Mouse (Mus musculus) heart, adult 10 weeks (tissue): ENCODE results near the gene Ucn2. TPM values are rescaled to one million over a fixed set of nuclear protein-coding genes. Genes with fewer than 3 reads are reported as not detected.

Experiments used
- polyA plus RNA-seq: library from polyadenylated mRNA; stranded (reverse); fragments of 350-450 nt; fragmentation: Illumina TruSeq; extraction: RNeasy Lipid Tissue Mini Kit (QIAGEN cat#74804); gene quantifications from one replicate; pipeline ENCODE4 v1.2.3, GENCODE M21; 2014; ENCODE audit warnings: low read depth, low replicate concordance

Ucn2 gene
- polyA plus RNA-seq: 0.42 TPM

DNA sequence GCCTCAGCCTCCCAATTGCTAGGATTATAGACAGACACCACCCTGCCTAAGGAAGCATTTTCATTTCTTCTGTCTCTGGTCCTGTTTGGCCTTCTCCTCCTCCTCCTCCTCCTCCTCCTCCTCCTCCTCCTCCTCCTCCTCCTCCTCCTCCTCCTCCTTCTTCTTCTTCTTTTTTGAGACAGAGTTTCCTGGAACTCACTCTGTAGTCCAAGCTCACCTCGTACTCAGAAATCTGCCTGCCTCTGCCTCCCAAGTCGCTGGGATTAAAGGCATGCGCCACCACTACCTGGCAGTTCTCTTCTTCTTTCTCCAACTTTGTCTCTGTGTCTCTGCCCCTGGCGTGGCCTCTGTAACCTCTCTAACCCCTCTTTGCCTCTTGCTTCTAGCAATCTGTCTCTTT lies at the start of gene Ucn2:
Gene Ucn2 (plus strand): TSS at position 301 of the 400 bp plus-strand sequence.

DNA sequence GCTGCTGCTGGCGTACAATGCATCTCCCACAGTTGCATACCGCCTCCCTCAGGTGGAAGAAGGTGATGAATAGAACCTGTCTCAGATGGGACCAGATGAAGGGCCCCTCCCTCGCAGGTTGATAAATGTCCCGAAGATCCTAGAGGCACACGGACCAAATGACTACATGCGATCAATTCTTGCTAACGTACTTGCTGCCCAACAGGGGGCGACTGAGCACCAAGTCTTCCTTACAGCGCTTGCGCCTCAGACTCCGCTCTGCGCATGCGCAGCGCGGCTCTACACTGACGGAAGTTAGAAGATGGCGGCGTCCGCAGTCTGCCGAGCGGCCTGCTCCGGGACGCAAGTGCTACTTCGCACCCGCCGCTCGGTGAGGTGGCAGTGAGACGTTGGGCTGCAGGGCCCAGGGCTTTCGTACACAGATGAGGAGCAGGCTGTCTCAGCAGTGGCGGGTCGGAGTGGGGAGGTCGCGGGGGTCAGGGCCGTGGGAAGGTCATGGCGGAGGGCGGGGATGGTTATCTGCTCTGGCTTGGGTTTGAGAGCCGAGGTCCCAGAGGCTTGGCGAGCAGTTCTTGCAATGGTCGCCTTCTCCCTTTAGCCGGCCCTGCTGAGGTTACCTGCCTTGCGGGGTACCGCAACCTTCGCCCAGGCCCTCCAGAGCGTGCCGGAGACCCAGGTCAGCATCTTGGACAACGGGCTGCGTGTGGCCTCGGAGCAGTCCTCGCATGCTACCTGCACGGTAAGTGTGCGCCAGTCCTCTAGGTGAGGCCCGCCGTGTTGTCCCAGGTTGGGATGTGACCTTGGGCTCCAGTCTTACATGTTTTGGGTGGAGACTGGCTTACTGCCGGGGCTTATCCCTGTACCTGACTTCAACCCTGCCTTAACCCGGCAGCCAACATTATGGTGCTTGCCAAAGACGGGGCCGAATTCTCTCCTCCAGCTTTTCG lies 49.1 kb upstream of the Ucn2 start, which contains the start of gene Uqcrc1:
Gene Uqcrc1 (plus strand): TSS at position 216 of the 947 bp plus-strand sequence.

DNA sequence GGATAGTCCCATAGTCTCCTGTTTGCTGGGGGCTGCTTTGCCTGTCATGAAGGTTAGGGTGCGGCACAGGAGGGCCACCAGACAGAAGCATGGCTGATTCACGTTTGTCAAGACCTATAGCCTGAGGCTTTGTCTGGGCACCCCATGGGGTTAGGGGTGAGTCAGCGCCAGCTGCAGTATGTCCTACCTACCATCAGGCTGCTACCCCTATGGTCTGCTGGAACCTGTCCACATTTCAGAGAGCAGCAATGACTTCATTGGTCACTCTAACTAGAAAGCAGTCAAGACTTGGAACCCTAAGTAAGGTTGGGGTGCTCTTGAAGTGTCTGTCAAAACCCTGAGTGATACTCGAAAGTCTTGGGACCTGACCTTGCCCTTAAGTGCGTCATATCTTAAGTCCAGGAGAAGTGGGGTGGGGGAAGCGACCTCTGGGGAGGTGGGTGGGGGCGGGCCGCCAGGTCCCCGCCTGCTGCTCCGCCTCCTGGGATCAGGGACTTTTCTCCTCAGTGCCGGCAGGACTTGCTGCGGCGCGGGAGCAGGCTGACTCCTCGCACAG lies 32.7 kb upstream of the Ucn2 start, which contains the start of gene Col7a1:
Gene Col7a1 (plus strand): TSS at position 506 of the 556 bp plus-strand sequence.

DNA sequence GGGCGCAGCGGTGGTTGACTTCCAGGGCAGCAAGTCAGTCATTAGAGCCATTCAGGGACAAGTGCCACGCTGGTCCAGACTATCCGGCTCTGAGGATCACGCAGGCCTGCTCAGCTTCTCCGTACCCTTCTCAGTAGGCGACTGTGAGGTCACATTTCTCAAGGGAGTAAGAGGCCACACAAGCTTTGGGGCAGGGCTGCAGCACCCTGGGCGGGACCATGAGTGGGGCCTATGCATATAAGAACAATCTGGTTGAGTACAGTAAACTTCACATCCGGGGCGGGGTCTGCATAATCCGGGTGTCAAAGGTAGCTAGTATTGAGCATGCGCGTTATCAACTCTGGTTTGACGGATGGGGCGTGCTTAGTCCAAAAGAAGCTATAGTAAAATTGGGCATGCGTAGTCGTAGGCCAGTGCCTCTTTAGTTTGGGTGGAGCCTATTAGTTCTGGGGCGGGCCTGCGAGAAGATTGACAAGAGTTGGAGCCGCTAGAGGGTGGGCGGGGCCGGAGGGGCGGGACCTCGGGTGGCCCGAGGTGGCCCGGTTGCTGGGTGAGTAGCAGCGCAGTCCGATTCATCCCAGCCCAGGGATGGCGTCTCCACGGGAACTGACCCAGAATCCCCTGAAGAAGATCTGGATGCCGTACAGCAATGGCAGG lies 5.7 kb downstream of the Ucn2 start, which contains the start of gene Pfkfb4:
Gene Pfkfb4 (plus strand): TSS at position 351 of the 657 bp plus-strand sequence.

Other genes starting within 250 kb of the Ucn2 start
- 22.0 TPM for gene Ip6k2, start 202.2 kb upstream of the Ucn2 start, polyA plus RNA-seq
- 11.4 TPM for gene Nckipsd, start 177.6 kb upstream of the Ucn2 start, polyA plus RNA-seq
- not detected for gene Celsr3, start 159.7 kb upstream of the Ucn2 start, polyA plus RNA-seq
- 27.2 TPM for gene Slc26a6, start 132.7 kb upstream of the Ucn2 start, polyA plus RNA-seq
- gene Tmem89, start 71.4 kb upstream of the Ucn2 start, polyA plus RNA-seq: not detected
- 1,473 TPM for gene Uqcrc1, start 49.4 kb upstream of the Ucn2 start, polyA plus RNA-seq
- 0.60 TPM for gene Col7a1, start 32.4 kb upstream of the Ucn2 start, polyA plus RNA-seq
- gene Pfkfb4, start 5.8 kb downstream of the Ucn2 start, polyA plus RNA-seq: 4.6 TPM
- gene Shisa5, start 52.6 kb downstream of the Ucn2 start, polyA plus RNA-seq: 40.8 TPM
- 22.4 TPM for gene Trex1, start 73.7 kb downstream of the Ucn2 start, polyA plus RNA-seq
- 7.5 TPM for gene Atrip, start 88.1 kb downstream of the Ucn2 start, polyA plus RNA-seq
- gene Ccdc51, start 96.5 kb downstream of the Ucn2 start, polyA plus RNA-seq: 13.3 TPM
- gene Tma7, start 96.6 kb downstream of the Ucn2 start, polyA plus RNA-seq: 188 TPM
- 25.6 TPM for gene Plxnb1, start 109.4 kb downstream of the Ucn2 start, polyA plus RNA-seq
- not detected for gene Fbxw21, start 176.0 kb downstream of the Ucn2 start, polyA plus RNA-seq
- gene Fbxw13, start 210.0 kb downstream of the Ucn2 start, polyA plus RNA-seq: not detected
- gene Fbxw20, start 248.7 kb downstream of the Ucn2 start, polyA plus RNA-seq: not detected